Mouse (Mus musculus) heart, postnatal 0 days (tissue): Measurements from ENCODE around the gene Stum. TPM values are rescaled to one million over a fixed set of nuclear protein-coding genes. Genes with fewer than 3 reads are reported as not detected.

Experiments used
- ATAC-seq: fragments of 200-750 bp; cut with Nextera tagmentation; 2 replicates; pipeline ENCODE4 v1.8.0; 2017; ENCODE audit warnings: low read depth, moderate number of reproducible peaks, moderate library complexity; ENCODE audit not compliant: insufficient read depth
- DNase-seq: peaks from one replicate; pipeline ENCODE4 v3.0.0-alpha.2; 2016; ENCODE audit warnings: low spot score
- H3K27ac ChIP-seq: fragments of 300-500 bp; sonication (generic); 2 replicates; pipeline ENCODE4 v1.5.1; 2014; ENCODE audit warnings: low read depth, mild to moderate bottlenecking
- H3K27me3 ChIP-seq: fragments of 300-500 bp; sonication (generic); 2 replicates; pipeline ENCODE4 v1.6.1; 2014; ENCODE audit warnings: low read length, mixed read lengths; ENCODE audit not compliant: control insufficient read depth, insufficient read depth
- H3K36me3 ChIP-seq: fragments of 300-500 bp; sonication (generic); replicated peaks from 2 replicates; pipeline ENCODE4 v1.6.1; 2014; ENCODE audit warnings: low read length, mixed read lengths; ENCODE audit not compliant: control insufficient read depth, insufficient read depth
- H3K4me1 ChIP-seq: fragments of 300-500 bp; sonication (generic); 2 replicates; pipeline ENCODE4 v1.6.1; 2014; ENCODE audit warnings: antibody characterized with exemption; ENCODE audit not compliant: control insufficient read depth, insufficient read depth
- H3K4me2 ChIP-seq: fragments of 300-500 bp; sonication (generic); 2 replicates; pipeline ENCODE4 v1.6.1; 2014; ENCODE audit warnings: low read depth, mild to moderate bottlenecking, low read length, moderate library complexity
- H3K4me3 ChIP-seq: fragments of 300-500 bp; sonication (generic); 2 replicates; pipeline ENCODE4 v1.5.1; 2014; ENCODE audit warnings: low read depth, low read length
- H3K9ac ChIP-seq: fragments of 300-500 bp; sonication (generic); replicated peaks from 2 replicates; pipeline ENCODE4 v1.6.1; 2014; ENCODE audit warnings: low read depth, low read length, mixed read lengths
- H3K9me3 ChIP-seq: fragments of 300-500 bp; sonication (generic); replicated peaks from 2 replicates; pipeline ENCODE4 v1.6.1; 2016; ENCODE audit warnings: low read length; ENCODE audit not compliant: control insufficient read depth
- CTCF ChIP-seq: IDR thresholded peaks from 2 replicates; pipeline ENCODE4 v1.5.1; 2016; ENCODE audit warnings: antibody characterized with exemption, control low read depth, low read depth
- EP300 ChIP-seq: IDR thresholded peaks from 2 replicates; pipeline ENCODE4 v1.6.1; 2016; ENCODE audit warnings: antibody characterized with exemption, low read depth
- WGBS: fragments of 180-500 bp; shearing (Covaris S2); extraction: QIAGEN DNeasy Blood & Tissue Kit; methylation state at CpG from one replicate; pipeline ENCODE4 v1.1.7; 2014; 5-methylcytosine and 5-hydroxymethylcytosine counted together
- polyA plus RNA-seq: library from polyadenylated mRNA; unstranded; fragments of >200 nt; fragmentation: Nextera tagmentation; extraction: Ambion mirVana; gene quantifications from 2 replicates; pipeline ENCODE4 v1.2.1, GENCODE M21; 2015
- total RNA-seq: library from RNA; depleted of rRNA; stranded (reverse); fragments of >200 nt; gene quantifications from 2 replicates; pipeline ENCODE4 v1.2.3, GENCODE M21; 2014; ENCODE audit warnings: low replicate concordance

Gene Stum
- total and polyA plus RNA-seq, 2 experiments from 2014 or later = 0.49 to 11.4 TPM

- 35% methylated on average over 2 of the region's 2 CpGs for WGBS
- H3K36me3 ChIP-seq = peaks cover 36% of the 10 kb centered on the region
- no peaks in the 10 kb centered on the region for H3K27me3 ChIP-seq
- no peak overlapping the region for H3K27ac ChIP-seq
- DNase-seq (no peak), ATAC-seq (no peak)
- no peak overlapping the region for H3K4me2 ChIP-seq
- no peak overlapping the region for H3K9ac ChIP-seq
- TF ChIP-seq CTCF (no peak), EP300 (no peak)
- H3K4me3 ChIP-seq = no peak overlapping the region
- H3K4me1 ChIP-seq = peaks cover 7% of the 10 kb centered on the region; the same call in 1 of the 2 replicates
- no peaks in the 10 kb centered on the region for H3K9me3 ChIP-seq
Measured at GRCm38 (mm10) chr1:180417118-180417517, 66.2 kb downstream of the Stum start.

DNA sequence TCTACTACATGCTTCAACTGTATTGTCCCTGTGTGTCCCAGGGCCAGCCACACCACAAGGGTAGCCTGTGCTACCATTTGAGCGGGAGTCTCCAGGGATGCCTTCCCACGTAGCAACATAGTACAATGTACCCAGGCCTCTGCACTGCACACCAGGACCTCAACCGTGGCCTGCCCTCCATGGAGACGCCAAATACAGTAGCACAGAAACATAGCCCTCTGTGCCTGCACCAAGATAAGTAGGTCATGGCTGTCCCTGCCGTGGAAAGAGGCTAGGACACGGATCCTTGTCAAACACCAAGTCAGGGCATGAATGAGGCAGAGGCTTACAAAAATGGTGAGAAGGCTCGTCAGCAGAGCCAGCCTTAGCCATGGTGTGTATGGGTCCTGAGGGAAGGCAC is 67.5 kb downstream of the Stum start:
- 82% methylated on average over 7 of the region's 7 CpGs for WGBS
- DNase-seq (no peak), ATAC-seq (no peak)
- TF ChIP-seq EP300 (no peak), CTCF (no peak)
- Histone ChIP-seq H3K9me3 (no peaks in the 10 kb centered on the region), H3K4me3 (no peak overlapping the region), H3K27me3 (no peaks in the 10 kb centered on the region), H3K9ac (no peak overlapping the region), H3K4me2 (no peak overlapping the region), H3K27ac (no peak overlapping the region), H3K36me3 (peaks cover 36% of the 10 kb centered on the region), H3K4me1 (no peaks in the 10 kb centered on the region)

- H3K9ac ChIP-seq = no peak overlapping the region
- no peaks in the 10 kb centered on the region for H3K27me3 ChIP-seq
- H3K4me3 ChIP-seq = no peak overlapping the region
- peaks cover 36% of the 10 kb centered on the region for H3K36me3 ChIP-seq
- no peak overlapping the region for H3K4me2 ChIP-seq
- ATAC-seq (no peak), DNase-seq (no peak)
- 47% methylated on average over 4 of the region's 4 CpGs for WGBS
- no peak overlapping the region for H3K27ac ChIP-seq
- no peaks in the 10 kb centered on the region for H3K4me1 ChIP-seq
- no peaks in the 10 kb centered on the region for H3K9me3 ChIP-seq
- TF ChIP-seq CTCF (no peak), EP300 (no peak)
Measured at GRCm38 (mm10) chr1:180415064-180415463, 68.2 kb downstream of the Stum start.

DNA sequence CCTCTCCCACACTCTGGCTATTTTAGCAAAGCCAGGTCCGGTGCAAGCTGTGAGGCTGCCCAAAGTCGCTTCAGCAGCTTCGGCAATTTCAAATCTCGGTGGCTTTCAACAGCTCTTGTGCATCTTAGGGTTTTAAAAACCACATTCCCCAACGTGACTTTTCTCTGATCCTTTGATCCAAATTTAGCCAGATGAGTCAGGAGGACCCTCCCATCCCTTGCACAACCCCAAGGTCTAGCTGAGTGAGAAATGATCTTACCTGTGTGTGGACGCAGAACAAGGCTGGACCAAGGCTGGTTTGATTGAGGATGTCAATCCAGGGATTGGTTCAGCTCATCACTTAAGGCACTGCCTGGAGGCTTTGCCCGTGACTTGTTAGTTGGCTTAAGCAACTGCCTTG is 73.0 kb downstream of the Stum start:
- Histone ChIP-seq H3K4me2 (no peak overlapping the region), H3K4me1 (peaks cover 21% of the 10 kb centered on the region), H3K4me3 (no peak overlapping the region), H3K9ac (no peak overlapping the region), H3K36me3 (peaks cover 17% of the 10 kb centered on the region), H3K27ac (no peak overlapping the region), H3K9me3 (no peaks in the 10 kb centered on the region), H3K27me3 (no peaks in the 10 kb centered on the region)
- TF ChIP-seq EP300 = no peak
- TF ChIP-seq CTCF = no peak
- WGBS = 43% methylated on average over 7 of the region's 7 CpGs
- DNase-seq (no peak), ATAC-seq (no peak)

DNA sequence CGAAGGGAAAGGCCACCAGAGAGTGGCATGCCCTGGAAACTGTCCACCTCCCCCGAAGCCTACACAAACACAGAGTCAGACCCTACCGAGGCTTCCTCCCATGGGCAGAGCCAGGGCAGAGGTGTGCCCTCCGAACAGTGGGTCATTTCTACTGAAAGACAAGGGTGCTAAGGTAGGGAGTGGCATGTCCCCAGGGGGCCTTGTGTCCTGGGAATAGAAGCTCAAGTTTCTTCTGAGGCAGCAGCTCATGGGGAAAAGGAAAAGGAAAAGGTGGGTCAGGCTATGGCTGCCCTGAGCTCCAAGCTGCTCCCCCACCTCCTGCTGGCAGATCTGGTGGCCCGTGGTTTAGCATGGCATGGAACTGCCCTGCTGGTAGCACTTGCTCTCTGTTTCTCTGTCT is 73.5 kb downstream of the Stum start:
- ATAC-seq (no peak), DNase-seq (no peak)
- TF ChIP-seq CTCF (no peak), EP300 (no peak)
- no peaks in the 10 kb centered on the region for H3K27me3 ChIP-seq
- no peak overlapping the region for H3K4me2 ChIP-seq
- H3K9ac ChIP-seq = no peak overlapping the region
- H3K36me3 ChIP-seq = peaks cover 15% of the 10 kb centered on the region
- H3K4me3 ChIP-seq = no peak overlapping the region
- no peak overlapping the region; the same call in 1 of the 2 replicates for H3K27ac ChIP-seq
- 45% methylated on average over 5 of the region's 5 CpGs for WGBS
- H3K4me1 ChIP-seq = peaks cover 22% of the 10 kb centered on the region
- H3K9me3 ChIP-seq = no peaks in the 10 kb centered on the region

DNA sequence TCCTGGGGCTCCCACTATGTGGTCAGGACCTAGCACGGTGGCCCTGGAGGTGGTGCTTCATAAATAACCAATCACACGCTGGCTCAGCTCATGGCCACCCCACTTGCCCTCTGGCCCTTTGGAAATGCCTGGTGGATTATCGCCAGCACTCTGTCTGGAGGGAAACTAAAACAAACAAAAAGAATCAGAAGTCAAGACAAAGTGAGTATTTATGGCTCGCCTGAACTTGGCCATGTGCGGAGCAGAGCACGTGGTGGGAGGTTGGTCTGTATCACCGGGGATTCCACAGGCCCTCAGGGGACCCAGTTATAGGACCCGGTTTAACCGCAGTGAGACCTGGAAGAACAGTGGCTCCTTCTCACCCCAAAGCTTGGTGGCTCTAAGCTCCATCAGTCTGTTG is 74.5 kb downstream of the Stum start:
- 51% methylated on average over 9 of the region's 9 CpGs for WGBS
- Histone ChIP-seq H3K27ac (no peak overlapping the region), H3K9me3 (no peaks in the 10 kb centered on the region), H3K9ac (no peak overlapping the region), H3K4me3 (no peak overlapping the region), H3K4me2 (no peak overlapping the region), H3K36me3 (peaks cover 7% of the 10 kb centered on the region), H3K27me3 (no peaks in the 10 kb centered on the region), H3K4me1 (peaks cover 30% of the 10 kb centered on the region)
- no peak for ATAC-seq
- DNase-seq = no peak
- TF ChIP-seq CTCF (no peak), EP300 (0 out of 2 replicates have a peak, but pooled peaks have one; percentile 23)
